Mouse (Mus musculus) urinary bladder, postnatal 14 days (tissue): Measurements from ENCODE around the gene Hpcal4.
"Not testable (repeated sequence)": the region's sequence is repeated elsewhere in the genome, so short reads cannot be mapped to it uniquely, and the experiment has no call there.

Experiments
- DNase-seq: peaks from one replicate; pipeline ENCODE4 v3.0.0; 2021; ENCODE audit warnings: low spot score

The Hpcal4 gene

DNA sequence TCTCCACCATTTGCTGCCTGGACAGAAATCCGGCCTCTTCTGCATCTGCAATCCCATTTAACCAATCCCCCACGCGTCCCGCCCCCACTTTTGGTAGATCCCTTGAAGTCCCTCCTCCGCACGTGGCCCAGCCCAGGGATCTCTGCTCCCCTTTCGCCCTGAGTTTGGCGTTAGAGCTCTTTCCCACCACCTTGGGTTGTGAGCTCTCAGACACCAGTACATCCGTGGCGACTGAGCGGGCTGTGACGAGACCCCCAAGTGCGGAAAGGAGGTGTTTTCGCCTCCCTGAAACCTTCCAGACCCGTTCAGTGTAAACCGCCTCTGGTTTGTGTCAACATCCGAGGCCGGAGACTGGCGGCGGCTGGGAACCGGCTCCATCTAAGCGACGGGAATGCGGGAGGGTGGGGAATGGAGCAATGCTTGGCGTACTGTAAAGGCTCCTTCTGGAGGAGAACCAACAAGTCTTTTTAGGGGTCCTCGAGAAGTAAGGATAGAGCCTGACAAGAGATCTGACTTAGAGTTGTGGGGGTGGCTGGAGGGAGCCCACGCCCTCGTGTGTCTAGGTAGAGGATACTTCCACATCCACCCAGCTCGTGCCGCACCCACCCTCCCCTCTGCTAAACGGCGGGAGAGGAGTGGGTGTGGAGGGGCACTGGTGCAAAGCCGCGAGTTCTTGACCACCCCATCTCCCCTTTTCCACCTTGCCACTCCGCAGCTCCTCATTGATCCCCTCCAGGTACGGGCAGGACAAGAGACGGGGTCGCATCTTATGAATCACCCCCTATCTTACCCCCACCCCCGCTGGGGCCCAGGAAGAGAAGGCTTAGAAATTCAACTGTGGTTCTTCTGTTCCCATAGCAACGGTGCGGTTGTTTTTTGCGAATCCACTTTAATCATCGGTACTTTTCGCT, at the start of gene Hpcal4:
TSS of gene Hpcal4 (plus strand) at position 900 of the 911 bp plus-strand sequence.
- peak; percentile 12 for DNase-seq

DNA sequence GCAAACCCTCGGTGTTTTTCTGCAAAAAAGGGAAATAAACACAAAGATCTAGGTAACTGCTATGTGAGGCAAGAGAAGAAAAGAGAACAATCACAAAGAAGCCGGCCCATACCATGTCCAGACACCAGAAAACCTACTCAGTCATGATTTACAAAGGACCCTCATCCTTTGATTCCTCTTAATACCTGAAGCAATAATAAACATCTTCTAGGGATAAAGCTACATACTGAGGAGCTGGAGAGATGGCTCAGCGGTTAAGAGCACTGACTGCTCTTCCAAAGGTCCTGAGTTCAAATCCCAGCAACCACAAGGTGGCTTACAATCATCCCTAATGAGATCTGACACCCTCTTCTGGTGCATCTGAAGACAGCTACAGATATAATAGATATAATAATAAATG, 45.5 kb upstream of the Hpcal4 start:
- no peak for DNase-seq

DNA sequence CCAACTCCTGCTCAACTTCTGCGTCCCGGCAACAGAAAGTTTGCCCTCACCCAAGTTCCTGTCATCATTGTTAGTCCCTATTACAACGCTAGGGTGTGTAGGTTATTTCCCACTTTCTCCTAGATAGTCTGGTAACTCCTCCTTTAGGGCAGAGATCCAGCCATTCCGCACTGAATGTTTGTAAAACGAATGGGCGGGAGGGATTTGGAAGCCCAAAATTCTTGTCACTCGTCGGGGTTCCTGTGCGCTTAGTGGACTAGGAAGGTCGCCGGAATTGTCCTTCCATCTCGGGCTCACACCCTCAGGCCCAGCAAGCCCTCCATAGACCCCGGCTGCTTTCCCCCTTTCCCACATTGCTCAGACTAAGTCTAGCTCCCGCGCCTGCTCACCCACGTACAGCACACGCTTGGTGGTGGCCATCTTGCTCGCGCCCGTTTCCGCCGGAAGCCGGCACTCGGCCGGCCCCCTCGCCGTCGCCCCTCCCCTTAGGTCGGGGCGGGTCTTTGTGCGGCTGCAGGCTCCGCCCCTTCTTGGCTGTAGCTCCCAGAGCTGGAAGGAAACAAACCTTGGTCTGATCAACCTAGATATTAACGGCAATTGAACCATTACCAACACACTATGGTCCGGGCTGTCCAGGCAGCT, 43.4 kb upstream of the Hpcal4 start, which contains the start of gene Ppie:
TSS of gene Ppie (minus strand) at position 439 of the 642 bp plus-strand sequence.
- DNase-seq: peak; percentile 81

DNA sequence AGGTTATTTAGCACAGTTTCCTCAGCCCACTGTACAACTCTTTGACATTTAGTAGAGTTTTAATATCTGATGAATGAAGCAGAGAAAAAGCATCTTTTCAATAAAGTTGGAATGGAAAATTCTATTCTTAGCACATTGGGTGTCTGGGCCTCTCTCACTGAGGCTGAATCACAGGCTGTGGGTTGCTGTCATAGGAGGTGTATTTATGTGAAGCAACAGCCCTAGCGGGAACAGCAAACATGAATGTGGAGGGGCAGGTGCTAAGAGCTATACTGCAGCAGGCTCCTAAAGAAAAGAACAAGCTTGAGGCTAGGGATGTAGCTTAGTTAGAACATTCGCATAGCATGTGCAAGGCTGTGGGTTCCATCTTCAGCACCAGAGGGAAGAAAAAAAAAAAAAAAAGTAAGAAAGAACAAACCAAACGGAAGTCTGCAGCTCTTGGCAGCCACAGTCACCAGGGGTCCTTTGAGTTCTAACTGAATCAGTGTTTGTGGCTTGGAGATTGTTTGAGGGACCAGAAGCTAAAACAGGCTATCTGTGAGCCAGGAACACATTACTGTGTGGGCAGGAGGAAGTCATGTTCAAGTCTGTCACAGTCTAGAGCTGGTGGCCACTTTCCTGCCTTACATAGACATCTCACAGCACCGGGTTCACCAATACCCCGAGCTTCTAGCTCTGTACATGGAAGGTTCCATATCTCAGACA, 35.4 kb upstream of the Hpcal4 start:
- no peak for DNase-seq

DNA sequence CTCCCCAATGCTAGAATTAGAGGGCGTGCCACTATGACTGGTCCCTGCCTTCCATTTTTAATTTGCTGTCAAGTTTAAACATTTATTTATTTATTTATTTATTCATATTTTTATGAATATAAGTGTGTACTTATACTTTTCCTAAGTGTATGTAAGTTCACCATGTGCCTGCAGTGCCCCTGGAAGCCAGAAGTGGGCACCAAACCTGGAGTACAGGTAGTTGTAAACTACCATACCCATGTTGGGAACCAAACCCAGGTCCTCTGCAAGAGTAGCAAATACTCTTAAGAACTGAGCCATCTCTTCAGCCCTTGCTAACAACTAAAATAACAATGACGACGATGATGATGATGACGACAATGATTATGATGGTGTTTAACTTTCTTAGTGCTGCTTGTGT, 31.0 kb upstream of the Hpcal4 start:
- DNase-seq: no peak

DNA sequence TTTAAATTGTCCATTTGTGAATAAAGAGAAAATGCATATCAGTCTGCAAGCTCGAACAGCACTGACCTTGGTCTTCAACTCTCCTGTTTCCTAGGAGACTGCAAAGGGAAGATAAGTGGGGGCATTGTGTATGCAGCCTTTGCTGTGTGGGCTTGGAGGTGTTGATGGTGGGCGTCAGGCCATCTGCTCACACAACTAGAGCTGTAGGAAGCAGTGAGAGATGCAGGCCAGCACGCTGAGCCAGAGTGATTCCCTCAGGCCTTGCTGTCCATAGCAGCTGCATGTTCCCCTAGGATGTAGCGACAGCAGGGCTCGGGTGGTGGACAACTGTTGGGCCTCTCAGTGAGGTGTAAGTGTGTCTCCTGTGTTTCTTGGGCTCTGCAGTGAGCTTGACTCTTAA, 30.1 kb upstream of the Hpcal4 start:
- no peak for DNase-seq

DNA sequence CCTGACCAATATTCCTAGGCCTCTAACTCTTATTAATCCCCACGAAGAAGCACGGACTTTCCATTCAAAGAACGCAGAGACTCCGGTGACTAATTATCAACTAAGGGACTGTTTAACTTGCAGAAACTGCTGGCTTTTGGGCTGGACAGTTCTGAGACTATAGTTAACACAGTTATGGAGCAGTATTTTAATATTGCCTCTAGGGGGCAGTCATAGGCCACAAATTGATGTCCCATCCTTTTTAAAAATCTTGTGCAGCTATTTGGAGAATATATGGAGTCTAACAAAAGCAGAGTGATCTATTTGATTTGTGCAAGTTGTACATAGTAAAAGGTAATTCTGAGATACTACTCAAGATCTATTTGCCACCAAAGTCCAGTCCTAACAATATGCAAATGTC, 28.0 kb upstream of the Hpcal4 start:
- peak; percentile 26 for DNase-seq

DNA sequence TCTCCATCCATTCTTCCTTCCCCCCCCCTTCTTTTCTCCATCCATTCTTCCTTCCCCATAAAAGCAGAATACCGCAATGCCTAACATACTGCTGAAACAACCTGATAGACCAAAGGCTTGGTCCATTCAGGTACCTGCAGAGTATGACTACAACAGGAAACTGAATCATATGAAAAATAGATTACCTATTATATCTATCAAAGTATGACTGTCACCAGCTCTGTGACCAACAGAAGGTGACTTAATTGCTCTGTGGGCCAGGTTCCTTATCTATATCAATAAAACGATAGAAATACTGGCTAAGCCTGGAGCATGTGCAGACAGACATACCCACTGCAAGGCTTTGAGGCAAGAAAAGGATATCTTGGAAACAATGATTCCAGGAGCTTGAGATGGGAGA, 27.6 kb upstream of the Hpcal4 start:
- no peak for DNase-seq

DNA sequence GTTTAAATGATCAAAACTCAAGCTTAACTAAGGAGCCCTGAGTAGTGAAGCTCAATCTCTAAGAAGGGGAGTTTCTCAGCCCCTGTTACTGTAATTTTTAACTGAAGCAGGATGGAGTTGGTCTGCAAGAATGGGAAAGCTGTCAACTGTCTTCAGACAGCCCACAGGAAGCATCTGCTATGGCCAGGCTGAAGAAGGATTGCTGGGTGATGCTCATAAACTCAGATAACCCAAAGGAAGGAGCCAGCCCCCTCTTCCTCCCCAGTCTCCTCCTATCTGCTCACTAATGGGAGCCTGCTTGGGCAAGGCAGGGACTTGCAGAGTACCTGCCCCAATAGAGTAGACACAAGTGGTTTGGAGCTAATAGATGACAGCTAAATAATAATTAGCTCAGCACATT, 27.2 kb upstream of the Hpcal4 start:
- DNase-seq: no peak

DNA sequence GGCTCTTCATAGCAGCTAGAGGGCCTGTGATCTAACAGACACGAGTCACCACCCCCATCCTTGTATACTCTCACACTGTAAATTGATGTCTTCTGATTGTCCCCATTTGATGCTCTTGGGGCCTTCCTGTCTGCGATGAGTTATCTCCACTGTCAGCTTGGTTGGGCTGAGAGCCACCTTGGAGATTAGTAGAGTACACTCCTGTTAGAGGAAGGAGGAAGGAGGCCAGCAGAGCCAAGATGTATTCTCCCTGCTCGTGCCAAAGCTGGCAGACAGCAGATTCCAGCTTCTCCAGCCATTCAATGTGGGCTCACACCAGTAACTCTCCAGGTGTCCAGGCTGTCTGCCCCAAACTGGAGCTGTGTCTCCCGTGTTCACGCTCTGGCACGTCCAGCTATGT, 22.5 kb upstream of the Hpcal4 start:
- DNase-seq: no peak

DNA sequence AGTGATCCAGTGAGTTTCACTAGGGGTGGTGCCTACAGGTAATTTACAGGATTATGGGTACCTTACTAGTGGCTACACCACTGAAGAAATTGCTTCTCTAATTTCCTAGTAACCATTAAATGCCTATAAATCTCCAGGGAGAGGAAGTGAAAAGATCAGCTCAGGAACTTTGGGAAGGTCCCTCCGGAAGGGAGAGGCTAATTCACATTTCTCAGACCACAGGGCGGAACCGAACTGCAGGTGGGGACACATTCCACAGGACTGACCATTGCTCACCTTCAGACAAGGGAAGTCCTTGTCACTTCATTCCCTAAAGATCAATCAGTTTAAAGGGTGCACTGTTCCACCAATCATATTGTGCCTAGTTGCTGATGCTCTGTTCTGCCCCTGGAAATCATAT, 21.8 kb upstream of the Hpcal4 start:
- DNase-seq: not testable (repeated sequence)

DNA sequence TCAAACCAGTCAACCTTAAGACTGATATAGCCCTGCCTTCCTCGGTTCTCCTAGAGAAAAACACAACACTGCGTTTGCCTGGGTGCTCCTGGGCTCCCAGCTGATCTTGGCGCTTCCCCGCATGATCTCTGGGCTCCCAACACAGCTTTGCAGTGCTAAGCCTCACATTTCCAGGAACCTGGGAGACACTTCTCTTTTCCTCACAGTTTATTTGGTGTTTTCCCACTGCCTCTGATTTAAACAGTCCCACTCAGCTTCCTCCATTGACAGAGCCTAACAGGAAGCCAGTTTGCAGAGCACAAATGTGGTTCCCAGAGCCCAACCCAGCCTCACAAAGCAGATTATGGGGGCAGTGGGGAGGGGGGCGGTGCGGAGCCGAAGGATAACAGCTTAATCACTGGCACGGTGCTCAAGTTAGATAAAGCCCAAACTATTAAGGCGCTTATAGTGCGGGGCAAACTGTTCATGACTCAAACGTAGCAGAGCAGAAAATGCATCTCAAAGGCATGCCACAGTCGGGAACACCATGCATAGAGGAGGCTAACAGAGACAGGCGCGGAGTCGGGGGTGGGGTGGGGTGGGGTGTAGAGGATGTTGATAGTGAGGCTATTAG, 20.6 kb upstream of the Hpcal4 start:
- no peak for DNase-seq

DNA sequence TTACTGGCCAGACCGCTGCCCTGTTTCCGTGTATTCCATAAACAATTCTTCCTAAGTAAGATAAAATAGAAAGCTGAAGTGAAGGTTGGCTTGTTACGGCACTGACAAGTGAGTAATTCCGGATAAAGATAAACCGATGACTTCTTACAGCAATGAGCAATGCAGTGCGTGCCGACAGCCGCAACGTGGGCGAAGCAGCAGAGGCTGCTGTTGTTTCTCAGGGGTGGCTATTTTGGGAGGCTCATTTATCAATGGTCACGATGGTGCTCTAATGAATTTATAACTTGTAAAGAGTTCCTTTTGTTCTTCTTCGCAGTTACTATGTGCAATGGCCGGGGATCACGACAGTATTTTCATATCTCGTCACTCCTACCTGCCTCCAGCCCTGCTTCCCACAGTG, 18.9 kb upstream of the Hpcal4 start:
- DNase-seq: no peak

DNA sequence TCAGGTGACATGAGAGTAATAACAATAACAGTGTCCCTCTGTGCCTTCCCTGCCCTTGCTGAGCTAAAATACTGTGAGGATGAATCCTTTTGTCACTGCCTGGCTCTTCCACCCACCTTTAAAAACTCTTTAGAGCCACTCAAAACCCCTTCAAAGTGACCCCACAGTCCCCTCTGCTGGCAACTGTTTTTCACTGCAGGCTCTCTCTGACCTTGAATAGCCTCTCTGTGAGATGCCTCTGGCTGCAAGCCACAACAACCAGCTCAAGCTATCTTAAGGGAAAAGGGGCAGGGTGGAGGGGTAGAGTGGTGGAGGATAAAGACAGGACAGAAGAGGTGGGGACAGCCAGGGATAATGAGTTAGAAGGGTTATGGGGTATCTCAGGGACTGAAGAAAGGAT, 11.2 kb upstream of the Hpcal4 start:
- DNase-seq: no peak

DNA sequence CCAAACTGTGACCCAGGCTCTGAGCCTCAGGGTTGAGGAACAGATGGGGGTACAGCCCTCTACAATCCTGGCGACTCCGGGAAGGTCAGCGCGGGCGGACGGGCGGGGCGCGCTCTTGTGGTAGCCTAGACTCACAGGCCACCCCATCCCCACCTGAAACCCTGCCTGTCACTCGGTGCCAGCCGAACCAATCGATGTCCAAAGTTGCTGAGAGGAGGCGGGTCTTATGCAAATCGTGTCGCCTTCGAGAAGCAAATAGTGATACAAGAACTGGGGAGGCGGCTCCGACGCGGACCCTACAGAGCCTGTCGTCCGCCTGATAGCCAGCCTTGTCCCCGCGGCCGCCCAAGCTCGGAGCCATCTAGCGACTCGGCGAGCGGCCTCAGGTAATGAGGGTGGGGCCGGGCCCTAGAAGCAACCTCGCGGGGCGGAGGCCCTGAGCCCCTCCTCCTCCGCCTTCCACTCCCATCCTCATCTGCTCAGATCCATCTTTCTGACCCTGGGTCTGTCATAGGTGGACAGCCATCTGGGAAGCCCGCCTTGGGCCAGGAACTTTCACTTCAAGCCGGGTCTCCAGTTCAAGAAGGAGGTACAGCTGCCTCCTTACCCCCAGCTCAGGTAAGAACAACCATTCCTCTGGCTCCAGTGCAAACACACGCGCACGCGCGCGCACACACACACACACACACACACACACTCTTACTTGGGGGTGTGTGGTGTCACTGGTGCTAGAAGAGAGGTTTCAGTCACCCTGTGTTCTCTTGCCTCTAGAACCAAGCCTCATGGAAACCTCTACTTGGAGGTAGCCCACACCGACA, 421 bp downstream of the Hpcal4 start:
- peak; percentile 63 for DNase-seq

DNA sequence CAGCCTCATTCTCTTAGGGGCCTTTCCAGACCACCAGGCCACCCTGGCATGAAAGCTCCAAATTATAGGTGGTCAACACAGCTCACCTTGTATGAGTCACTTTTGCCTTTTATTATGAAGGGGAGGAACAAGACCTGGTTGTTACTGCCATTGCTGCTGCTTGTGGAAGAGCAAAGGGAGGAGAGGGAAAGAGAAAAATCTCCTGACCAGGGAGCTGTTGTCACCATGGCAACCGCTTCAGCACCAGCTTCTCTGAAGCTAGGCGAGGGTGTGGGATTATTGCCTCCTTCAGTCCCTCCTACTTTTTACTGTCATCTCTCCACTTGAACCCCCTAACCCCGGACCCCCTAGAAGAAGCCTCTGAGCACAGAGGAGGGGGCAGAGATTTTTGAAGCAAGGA, 1.8 kb downstream of the Hpcal4 start:
- DNase-seq: no peak

DNA sequence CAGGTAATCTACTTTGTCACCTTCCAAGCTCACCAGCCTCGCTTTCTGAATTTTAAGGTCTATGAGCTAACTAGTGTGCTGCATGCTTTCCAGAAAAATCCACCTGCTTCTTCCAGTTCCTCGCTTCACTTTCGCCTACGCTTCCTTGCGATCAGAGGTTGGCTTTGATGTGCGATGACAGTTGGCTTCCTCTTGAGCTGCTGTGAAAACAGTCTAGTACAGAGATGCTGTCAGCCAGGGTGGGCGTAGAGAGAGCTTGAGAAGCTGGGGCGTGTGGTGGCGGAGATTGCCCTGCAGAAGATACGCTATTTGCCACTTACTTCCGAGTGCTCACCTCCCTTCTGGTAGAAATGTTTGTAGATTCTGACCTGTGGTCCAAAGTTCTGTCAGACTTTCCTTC, 9.3 kb downstream of the Hpcal4 start:
- DNase-seq: no peak

DNA sequence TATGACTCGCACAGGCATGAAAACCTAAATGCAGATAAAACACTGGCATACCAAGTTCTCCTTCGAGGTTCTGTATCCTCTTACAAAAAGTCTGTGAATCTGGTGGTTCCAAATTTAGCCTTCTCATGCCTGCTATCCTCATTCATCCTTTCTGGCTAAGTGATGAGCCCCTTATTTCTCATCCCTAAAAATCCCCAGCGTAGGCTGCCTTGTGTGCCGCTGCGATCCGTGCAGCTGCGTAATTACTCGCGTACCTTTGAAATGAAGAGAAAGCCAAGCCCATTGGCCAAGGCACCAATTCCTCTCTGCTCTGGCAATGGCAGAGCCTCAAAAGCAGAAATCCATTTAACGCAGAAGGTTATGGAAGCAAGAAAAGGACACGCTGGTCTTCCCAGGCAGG, 10.8 kb downstream of the Hpcal4 start:
- no peak for DNase-seq

DNA sequence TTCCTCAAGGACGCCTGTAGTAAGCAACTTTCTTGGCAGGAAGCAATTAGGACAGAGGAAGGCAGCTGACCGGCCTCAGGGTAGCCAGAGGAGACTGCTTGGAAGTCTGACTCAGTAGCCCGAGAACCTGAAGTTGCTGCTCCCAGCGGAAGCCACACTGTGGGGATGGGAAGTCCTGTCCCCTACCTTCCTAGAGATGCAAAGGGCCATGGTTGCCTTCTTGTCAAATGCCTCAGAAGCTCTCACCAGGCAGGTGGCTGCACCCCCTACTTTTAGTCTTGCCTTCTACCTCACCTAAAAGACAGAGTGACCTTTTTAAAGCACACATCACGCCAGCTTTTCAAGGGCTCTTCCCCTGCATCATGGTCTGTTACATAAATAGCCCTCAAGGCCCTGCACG, 13.7 kb downstream of the Hpcal4 start:
- DNase-seq: no peak

DNA sequence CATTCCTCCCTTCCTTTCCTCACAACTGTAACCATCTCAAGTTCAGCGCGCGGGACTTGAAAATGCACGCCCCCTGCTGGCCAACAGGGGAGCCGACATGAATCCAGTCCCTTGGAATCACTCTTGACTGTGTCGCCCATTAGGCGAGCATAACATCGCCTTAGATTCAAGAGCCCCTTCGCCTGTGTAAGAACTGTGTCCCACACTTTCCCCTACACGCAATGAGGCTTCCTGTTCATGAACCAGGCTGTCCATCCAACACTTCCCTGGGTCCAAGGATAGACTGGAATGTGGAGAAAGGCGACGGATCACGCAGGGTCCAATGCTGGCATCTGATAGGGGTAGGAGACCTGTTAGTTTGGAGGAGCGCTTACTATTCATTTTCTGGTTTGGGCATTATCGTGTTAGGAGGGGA, 17.8 kb downstream of the Hpcal4 start:
- peak; percentile 73 for DNase-seq
